Mouse (Mus musculus): ENCODE measurements around the gene 4930522L14Rik. TPM values are rescaled to one million over a fixed set of nuclear protein-coding genes. Genes with fewer than 3 reads are reported as not detected.
"Not testable (repeated sequence)": the region's sequence is repeated elsewhere in the genome, so short reads cannot be mapped to it uniquely, and the experiment has no call there.

4930522L14Rik gene
- polyA plus RNA-seq (2016; fragmentation: Nextera tagmentation; extraction: Ambion mirVana): 7.9 and 9.2 TPM in 2 replicates

DNA sequence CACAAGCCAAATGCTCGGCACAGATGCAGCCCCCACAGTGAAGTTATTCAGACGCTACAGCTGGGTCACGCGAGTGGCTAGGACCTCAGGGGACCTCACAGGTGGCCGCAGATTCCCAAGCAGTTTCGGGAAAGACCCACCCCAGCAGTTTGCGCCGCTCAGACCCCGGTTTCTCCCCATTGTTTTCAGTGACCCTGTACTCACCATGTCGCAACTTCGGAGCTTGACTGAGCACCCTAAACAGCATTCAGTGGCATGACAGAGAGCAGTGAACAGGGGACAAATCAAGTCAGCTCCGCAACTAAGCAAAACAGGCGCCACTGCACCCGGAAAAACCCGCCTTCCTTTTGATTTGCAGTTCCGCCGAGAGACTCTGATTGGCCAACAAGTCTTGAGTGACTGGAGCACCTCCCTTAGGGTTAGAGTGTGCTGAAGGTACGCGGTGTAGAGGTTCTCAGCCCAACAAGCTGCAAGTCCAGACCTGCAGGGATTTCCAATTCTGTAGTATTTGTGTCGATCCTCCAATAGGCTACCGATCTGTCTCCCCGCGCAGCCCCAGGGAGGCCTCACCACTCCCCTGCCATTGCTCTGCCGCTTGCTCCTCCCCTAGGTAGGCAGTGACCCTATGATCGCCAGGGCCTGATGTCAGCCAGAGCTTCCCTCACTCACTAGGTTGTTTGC is at the start of gene 4930522L14Rik:
Gene 4930522L14Rik (minus strand): TSS at position 496 of the 681 bp plus-strand sequence.
- not testable (repeated sequence) for H3K9me3 ChIP-seq; H3K36me3 ChIP-seq; H3K4me1 ChIP-seq (replicated peaks); H3K27me3 ChIP-seq (ENCODE audit: insufficient read depth, poor library complexity, severe bottlenecking)
- DNase-seq (ENCODE audit: low spot score): peak; percentile 57
- Histone ChIP-seq H3K27ac (peak within 1 kb of the TSS; percentile 85), H3K4me3 (peak within 1 kb of the TSS; percentile 65)
- under 1% methylated on average over 25 of the region's 25 CpGs for WGBS

DNA sequence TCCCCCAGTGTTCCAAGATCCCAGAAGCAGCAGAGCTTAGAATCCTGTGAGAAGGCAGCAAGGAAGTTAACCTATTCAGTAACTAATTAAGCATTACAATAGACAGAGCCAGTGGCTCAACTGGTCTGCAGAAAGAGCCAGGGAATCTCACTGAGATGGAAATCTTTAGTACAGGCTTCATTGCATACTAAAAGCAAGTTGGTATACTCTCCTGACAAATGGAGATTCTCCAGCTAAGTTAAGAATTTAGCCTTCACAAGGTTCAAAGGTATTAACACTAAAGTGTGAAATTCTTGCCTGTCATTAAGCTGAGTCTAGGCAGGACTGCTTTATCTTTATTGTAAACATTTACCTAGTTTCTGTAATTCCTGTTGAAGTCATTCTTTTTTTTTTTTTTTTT is 49.8 kb upstream of the 4930522L14Rik start:
- not testable (repeated sequence) for H3K9me3 ChIP-seq; H3K4me3 ChIP-seq; DNase-seq (ENCODE audit: low spot score); H3K27ac ChIP-seq; H3K4me1 ChIP-seq (replicated peaks); H3K36me3 ChIP-seq; H3K27me3 ChIP-seq (ENCODE audit: insufficient read depth, poor library complexity, severe bottlenecking)

DNA sequence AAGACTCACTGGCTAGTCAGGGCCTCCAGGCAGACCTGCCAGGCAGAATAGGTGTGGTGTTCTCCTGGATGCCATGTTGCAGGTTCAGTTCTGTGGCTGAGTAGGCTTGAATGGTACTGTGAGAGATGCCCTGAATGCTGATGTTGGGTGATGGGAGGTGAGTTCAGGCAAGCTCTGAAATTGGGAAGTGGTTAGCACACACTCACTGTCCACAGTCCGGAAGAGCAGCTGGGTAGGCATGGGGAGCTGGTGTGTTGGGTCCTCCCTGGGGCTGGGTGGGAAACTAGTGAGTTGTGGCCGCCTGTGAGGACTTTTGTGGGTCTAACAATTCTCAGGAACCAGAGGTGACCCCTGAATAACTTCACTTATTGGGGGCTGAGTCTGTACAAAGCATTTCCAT is 48.3 kb upstream of the 4930522L14Rik start:
- H3K27me3 ChIP-seq (ENCODE audit: insufficient read depth, poor library complexity, severe bottlenecking); DNase-seq (ENCODE audit: low spot score); H3K27ac ChIP-seq; H3K4me3 ChIP-seq; H3K4me1 ChIP-seq (replicated peaks); H3K36me3 ChIP-seq; H3K9me3 ChIP-seq: not testable (repeated sequence)
- WGBS: 70% methylated on average over 2 of the region's 2 CpGs

DNA sequence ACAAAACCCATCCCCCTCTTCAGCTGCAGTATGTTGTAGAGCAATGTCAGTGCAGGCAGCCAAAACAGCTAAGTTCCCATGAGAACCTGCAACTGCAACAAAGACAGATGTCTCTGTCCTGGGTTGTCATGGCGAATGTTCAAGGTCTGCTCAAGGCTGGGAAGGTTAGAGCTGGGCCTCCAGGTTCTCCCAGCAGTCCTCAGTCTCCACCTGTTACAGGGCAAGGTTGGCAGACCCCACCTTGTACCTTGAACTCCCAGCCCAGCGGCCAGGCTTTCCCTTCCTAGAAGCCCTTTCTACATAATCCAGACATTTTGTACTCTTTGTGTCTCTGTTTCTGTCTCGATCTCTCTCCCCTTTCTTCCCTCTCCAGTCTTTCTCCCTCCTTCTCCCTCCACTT is 45.3 kb upstream of the 4930522L14Rik start:
- H3K4me3 ChIP-seq; DNase-seq (ENCODE audit: low spot score); H3K27ac ChIP-seq; H3K27me3 ChIP-seq (ENCODE audit: insufficient read depth, poor library complexity, severe bottlenecking); H3K4me1 ChIP-seq (replicated peaks); H3K9me3 ChIP-seq; H3K36me3 ChIP-seq: not testable (repeated sequence)
- 93% methylated on average over 3 of the region's 3 CpGs for WGBS

DNA sequence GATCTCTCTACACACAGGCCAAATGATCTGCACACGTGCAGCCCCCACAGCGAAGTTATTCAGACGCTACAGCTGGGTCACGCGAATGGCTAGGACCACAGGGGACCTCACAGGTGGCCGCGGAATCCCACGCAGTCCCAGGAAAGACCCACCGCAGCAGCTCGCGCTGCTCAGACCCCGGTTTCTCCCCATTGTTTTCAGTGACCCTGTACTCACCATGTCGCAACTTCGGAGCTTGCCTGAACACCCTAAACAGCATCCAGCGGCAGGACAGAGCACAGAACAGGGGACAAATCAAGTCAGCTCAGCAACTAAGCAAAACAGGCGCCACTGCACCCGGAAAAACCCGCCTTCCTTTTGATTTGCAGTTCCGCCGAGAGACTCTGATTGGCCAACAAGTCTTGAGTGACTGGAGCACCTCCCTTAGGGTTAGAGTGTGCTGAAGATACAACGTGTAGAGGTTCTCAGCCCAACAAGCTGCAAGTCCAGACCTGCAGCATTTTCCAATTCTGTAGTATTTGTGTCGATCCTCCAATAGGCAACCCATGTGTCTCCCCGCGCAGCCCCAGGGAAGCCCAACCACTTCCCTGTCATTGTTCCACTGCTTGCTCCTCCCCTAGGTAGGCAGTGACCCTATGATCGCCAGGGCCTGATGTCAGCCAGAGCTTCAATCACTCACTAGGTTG is 44.4 kb upstream of the 4930522L14Rik start:
- peak; percentile 62 for DNase-seq (ENCODE audit: low spot score)
- Histone ChIP-seq H3K4me3 (peak overlapping the region; percentile 67), H3K27ac (peak overlapping the region; percentile 86)
- WGBS: under 1% methylated on average over 25 of the region's 25 CpGs
- not testable (repeated sequence) for H3K36me3 ChIP-seq; H3K9me3 ChIP-seq; H3K27me3 ChIP-seq (ENCODE audit: insufficient read depth, poor library complexity, severe bottlenecking); H3K4me1 ChIP-seq (replicated peaks)

DNA sequence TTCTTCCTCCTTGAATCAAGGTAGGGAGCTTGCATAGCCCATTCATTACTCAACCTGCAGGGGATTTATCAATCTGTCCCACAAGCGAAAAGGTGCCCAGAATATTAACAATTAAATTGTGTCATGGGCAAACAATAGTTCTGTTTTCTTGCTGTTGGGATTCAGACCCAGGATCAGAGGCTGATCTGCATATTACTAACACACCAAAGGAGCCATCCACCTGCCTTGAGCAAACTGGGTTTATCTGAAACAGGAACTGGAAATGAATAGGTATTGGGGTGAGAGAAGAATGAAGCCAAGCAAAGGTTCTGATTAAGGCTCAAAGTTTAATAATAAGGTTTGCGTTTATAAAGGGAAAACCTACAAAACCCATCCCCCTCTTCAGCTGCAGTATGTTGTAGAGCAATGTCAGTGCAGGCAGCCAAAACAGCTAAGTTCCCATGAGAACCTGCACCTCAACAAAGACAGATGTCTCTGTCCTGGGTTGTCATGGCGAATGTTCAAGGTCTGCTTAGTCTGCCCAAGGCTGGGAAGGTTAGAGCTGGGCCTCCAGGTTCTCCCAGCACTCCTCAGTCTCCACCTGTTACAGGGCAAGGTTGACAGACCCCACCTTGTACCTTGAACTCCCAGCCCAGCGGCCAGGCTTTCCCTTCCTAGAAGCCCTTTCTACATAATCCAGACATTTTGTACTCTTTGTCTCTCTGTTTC is 541 bp upstream of the 4930522L14Rik start:
- H3K27ac ChIP-seq: peak overlapping the region; percentile 67; the same call in 1 of the 2 replicates
- not testable (repeated sequence) for H3K9me3 ChIP-seq; H3K36me3 ChIP-seq; H3K27me3 ChIP-seq (ENCODE audit: insufficient read depth, poor library complexity, severe bottlenecking); DNase-seq (ENCODE audit: low spot score); H3K4me1 ChIP-seq (replicated peaks)
- 57% methylated on average over 4 of the region's 4 CpGs for WGBS
- H3K4me3 ChIP-seq: peak overlapping the region; percentile 65

DNA sequence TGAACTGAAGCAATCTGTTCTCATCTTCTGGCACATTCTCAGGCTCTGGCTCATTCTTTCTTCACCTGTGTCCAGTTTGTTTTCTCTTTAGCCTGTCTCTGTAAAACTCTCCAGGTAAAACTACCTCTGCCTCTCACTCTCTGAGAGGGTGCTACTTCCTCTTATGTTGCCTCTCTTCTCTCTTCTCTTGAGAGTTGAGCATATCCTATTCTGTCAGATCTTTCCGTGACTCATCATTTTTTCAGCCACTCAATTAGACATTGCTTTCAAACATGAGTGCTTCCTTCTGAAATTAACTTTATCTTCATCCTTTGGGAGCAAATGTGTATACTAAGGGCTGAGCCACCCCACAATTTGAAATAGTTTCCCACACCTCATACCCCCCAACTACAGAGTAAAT is 6.6 kb downstream of the 4930522L14Rik start:
- WGBS: 94% methylated on average over 1 of the region's 1 CpGs
- H3K27ac ChIP-seq; H3K27me3 ChIP-seq (ENCODE audit: insufficient read depth, poor library complexity, severe bottlenecking); H3K4me1 ChIP-seq (replicated peaks); DNase-seq (ENCODE audit: low spot score); H3K36me3 ChIP-seq; H3K4me3 ChIP-seq: not testable (repeated sequence)
- H3K9me3 ChIP-seq: peaks cover 42% of the 10 kb centered on the region

DNA sequence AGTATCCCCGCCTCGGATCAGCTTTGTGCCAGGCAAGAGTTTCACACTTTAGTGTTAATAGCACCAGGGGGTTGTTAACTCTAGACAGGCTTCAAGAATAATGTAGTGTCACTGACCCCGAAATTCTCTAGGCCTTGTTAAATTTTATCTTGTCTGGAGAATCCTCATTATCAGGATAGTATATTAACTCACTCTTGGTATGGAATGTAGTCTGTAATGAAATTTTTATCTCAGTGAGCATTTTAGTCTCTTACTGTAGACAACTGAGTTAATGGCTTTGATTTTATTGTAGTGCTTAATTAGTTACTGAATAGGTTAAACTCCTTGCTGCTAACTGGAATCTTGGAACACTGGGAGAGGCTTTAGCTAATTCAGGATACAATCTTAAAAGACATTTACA is 34.3 kb downstream of the 4930522L14Rik start:
- H3K36me3 ChIP-seq; DNase-seq (ENCODE audit: low spot score): not testable (repeated sequence)
- 78% methylated on average over 3 of the region's 3 CpGs for WGBS

DNA sequence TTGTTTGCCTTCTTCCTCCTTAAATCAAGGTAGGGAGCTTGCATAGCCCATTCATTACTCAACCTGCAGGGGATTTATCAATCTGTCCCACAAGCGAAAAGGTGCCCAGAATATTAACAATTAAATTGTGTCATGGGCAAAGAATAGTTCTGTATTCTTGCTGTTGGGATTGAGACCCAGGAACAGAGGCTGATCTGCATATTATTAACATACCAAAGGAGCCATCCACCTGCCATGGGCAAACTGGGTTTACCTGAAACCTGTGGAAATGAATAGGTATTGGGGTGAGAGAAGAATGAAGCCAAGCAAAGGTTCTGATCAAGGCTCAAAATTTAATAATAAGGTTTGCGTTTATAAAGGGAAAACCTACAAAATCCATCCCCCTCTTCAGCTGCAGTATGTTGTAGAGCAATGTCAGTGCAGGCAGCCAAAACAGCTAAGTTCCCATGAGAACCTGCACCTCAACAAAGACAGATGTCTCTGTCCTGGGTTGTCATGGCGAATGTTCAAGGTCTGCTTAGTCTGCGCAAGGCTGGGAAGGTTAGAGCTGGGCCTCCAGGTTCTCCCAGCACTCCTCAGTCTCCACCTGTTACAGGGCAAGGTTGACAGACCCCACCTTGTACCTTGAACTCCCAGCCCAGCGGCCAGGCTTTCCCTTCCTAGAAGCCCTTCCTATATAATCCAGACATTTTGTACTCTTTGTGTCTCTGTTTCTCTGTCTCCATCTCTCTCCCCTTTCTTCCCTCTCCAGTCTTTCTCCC is 60.3 kb downstream of the 4930522L14Rik start:
- H3K27me3 ChIP-seq (ENCODE audit: insufficient read depth, poor library complexity, severe bottlenecking); H3K36me3 ChIP-seq; DNase-seq (ENCODE audit: low spot score); H3K9me3 ChIP-seq; H3K4me1 ChIP-seq (replicated peaks): not testable (repeated sequence)
- Histone ChIP-seq H3K4me3 (peak overlapping the region; percentile 67), H3K27ac (peak overlapping the region; percentile 53; the same call in 1 of the 2 replicates)
- 51% methylated on average over 5 of the region's 5 CpGs for WGBS

More for the DNA sequence above, 34.3 kb downstream of the 4930522L14Rik start:
- H3K9me3 ChIP-seq: peaks cover 18% of the 10 kb centered on the region
- not testable (repeated sequence) for H3K27ac ChIP-seq; H3K4me3 ChIP-seq; H3K27me3 ChIP-seq (ENCODE audit: insufficient read depth, poor library complexity, severe bottlenecking); H3K4me1 ChIP-seq (replicated peaks)

DNA sequence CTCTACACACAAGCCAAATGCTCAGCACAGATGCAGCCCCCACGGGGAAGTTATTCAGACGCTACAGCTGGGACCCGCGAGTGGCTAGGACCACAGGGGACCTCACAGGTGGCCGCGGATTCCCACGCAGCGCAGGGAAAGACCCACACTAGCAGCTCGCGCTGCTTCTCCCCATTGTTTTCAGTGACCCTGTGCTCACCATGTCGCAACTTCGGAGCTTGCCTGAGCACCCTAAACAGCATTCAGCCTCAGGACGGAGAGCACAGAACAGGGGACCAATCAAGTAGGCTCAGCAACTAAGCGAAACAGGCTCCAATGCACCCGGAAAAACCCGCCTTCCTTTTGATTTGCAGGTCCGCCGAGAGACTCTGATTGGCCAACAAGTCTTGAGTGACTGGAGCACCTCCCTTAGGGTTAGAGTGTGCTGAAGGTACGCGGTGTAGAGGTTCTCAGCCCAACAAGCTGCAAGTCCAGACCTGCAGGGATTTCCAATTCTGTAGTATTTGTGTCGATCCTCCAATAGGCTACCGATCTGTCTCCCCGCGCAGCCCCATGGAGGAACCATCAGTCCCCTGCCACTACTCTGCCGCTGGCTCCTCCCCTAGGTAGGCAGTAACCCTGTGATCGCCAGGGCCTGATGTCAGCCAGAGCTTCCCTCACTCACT is 61.0 kb downstream of the 4930522L14Rik start, which contains the start of gene 5430403G16Rik:
Gene 5430403G16Rik (minus strand): TSS at position 505 of the 665 bp plus-strand sequence.
- not testable (repeated sequence) for H3K36me3 ChIP-seq; H3K9me3 ChIP-seq; H3K4me1 ChIP-seq (replicated peaks); H3K27me3 ChIP-seq (ENCODE audit: insufficient read depth, poor library complexity, severe bottlenecking)
- peak; percentile 83 for DNase-seq (ENCODE audit: low spot score)
- H3K27ac ChIP-seq: peak within 1 kb of the TSS; percentile 89
- under 1% methylated on average over 26 of the region's 26 CpGs for WGBS
- peak within 1 kb of the TSS; percentile 67 for H3K4me3 ChIP-seq

All from hindbrain, embryonic 10.5 days (tissue).